Mouse (Mus musculus) stomach, embryonic 14.5 days (tissue): ENCODE measurements around the gene Olfr707. TPM values are rescaled to one million over a fixed set of nuclear protein-coding genes. Genes with fewer than 3 reads are reported as not detected.

Experiments
- polyA plus RNA-seq: library from polyadenylated mRNA; unstranded; fragments of >200 nt; fragmentation: Nextera tagmentation; extraction: Ambion mirVana; gene quantifications from 2 replicates; pipeline ENCODE4 v1.2.1, GENCODE M21; 2014

Gene Olfr707
- polyA plus RNA-seq, 1 experiment from 2014 or later, result not detected

Other genes with a start within 250 kb of the Olfr707 start
- not detected in 2 replicates for gene Olfr693, start 220.7 kb downstream of the Olfr707 start, polyA plus RNA-seq
- not detected in 2 replicates for gene Olfr694, start 209.4 kb downstream of the Olfr707 start, polyA plus RNA-seq
- not detected in 2 replicates for gene Olfr695, start 184.8 kb downstream of the Olfr707 start, polyA plus RNA-seq
- gene Olfr697, start 158.8 kb downstream of the Olfr707 start, polyA plus RNA-seq, result not detected in 2 replicates
- not detected in 2 replicates for gene Olfr698, start 145.8 kb downstream of the Olfr707 start, polyA plus RNA-seq
- not detected in 2 replicates for gene Olfr699, start 108.0 kb downstream of the Olfr707 start, polyA plus RNA-seq
- gene Olfr700, start 92.4 kb downstream of the Olfr707 start, polyA plus RNA-seq, result not detected in 2 replicates
- gene Olfr701, start 87.1 kb downstream of the Olfr707 start, polyA plus RNA-seq, result not detected in 2 replicates
- gene Olfr702, start 67.3 kb downstream of the Olfr707 start, polyA plus RNA-seq, result not detected in 2 replicates
- gene Olfr703, start 57.9 kb downstream of the Olfr707 start, polyA plus RNA-seq, result not detected in 2 replicates
- not detected in 2 replicates for gene Olfr704, start 38.1 kb downstream of the Olfr707 start, polyA plus RNA-seq
- gene Olfr705, start 24.4 kb downstream of the Olfr707 start, polyA plus RNA-seq, result not detected in 2 replicates
- not detected in 2 replicates for gene Olfr706, start 13.1 kb downstream of the Olfr707 start, polyA plus RNA-seq
- gene Olfr1532-ps1, start 6.8 kb upstream of the Olfr707 start, polyA plus RNA-seq, result not detected in 2 replicates
- not detected in 2 replicates for gene Olfr709-ps1, start 31.0 kb upstream of the Olfr707 start, polyA plus RNA-seq
- gene Olfr710, start 47.1 kb upstream of the Olfr707 start, polyA plus RNA-seq, result not detected in 2 replicates
- not detected in 2 replicates for gene Olfr6, start 62.7 kb upstream of the Olfr707 start, polyA plus RNA-seq
- not detected in 2 replicates for gene Olfr711, start 74.2 kb upstream of the Olfr707 start, polyA plus RNA-seq
- not detected in 2 replicates for gene Olfr2, start 104.8 kb upstream of the Olfr707 start, polyA plus RNA-seq
- gene Olfr713, start 129.9 kb upstream of the Olfr707 start, polyA plus RNA-seq, result not detected in 2 replicates
- gene Olfr714, start 169.7 kb upstream of the Olfr707 start, polyA plus RNA-seq, result not detected in 2 replicates
- not detected in 2 replicates for gene Olfr17, start 192.0 kb upstream of the Olfr707 start, polyA plus RNA-seq
- not detected in 2 replicates for gene Olfr715b, start 209.1 kb upstream of the Olfr707 start, polyA plus RNA-seq
- not detected in 2 replicates for gene Olfr715, start 229.8 kb upstream of the Olfr707 start, polyA plus RNA-seq
- not detected in 2 replicates for gene Olfr716, start 237.1 kb upstream of the Olfr707 start, polyA plus RNA-seq